Mouse (Mus musculus) hindbrain, embryonic 11.5 days (tissue): ENCODE results near the gene Etv6. TPM values are rescaled to one million over a fixed set of nuclear protein-coding genes. Genes with fewer than 3 reads are reported as not detected.

Experiments used
- ATAC-seq: fragments of 200-750 bp; cut with Nextera tagmentation; 2 replicates; pipeline ENCODE4 v1.8.0; 2017; ENCODE audit warnings: mild to moderate bottlenecking, moderate TSS enrichment, moderate library complexity; ENCODE audit not compliant: low FRiP score
- DNase-seq: peaks from one replicate; pipeline ENCODE4 v3.0.0-alpha.2; 2015; ENCODE audit warnings: low spot score
- H3K27ac ChIP-seq: fragments of 300-500 bp; sonication (generic); 2 replicates; pipeline ENCODE4 v1.5.1; 2014; ENCODE audit warnings: mild to moderate bottlenecking, low read depth, low read length
- H3K27me3 ChIP-seq: fragments of 300-500 bp; sonication (generic); 2 replicates; pipeline ENCODE4 v1.6.1; 2014; ENCODE audit warnings: mild to moderate bottlenecking, low read length, moderate library complexity, mixed read lengths; ENCODE audit not compliant: control insufficient read depth, insufficient read depth
- H3K36me3 ChIP-seq: fragments of 300-500 bp; sonication (generic); 2 replicates; pipeline ENCODE4 v1.6.1; 2014; ENCODE audit warnings: mild to moderate bottlenecking, low read length, moderate library complexity, mixed read lengths; ENCODE audit not compliant: control insufficient read depth, insufficient read depth
- H3K4me1 ChIP-seq: fragments of 300-500 bp; sonication (generic); replicated peaks from 2 replicates; pipeline ENCODE4 v1.6.1; 2014; ENCODE audit warnings: low read length, mixed read lengths; ENCODE audit not compliant: control insufficient read depth, insufficient read depth
- H3K4me2 ChIP-seq: fragments of 300-500 bp; sonication (generic); replicated peaks from 2 replicates; pipeline ENCODE4 v1.6.1; 2014; ENCODE audit warnings: mild to moderate bottlenecking, low read depth, low read length
- H3K4me3 ChIP-seq: fragments of 300-500 bp; sonication (generic); 2 replicates; pipeline ENCODE4 v1.5.1; 2014; ENCODE audit warnings: low read depth, low read length
- H3K9ac ChIP-seq: fragments of 300-500 bp; sonication (generic); 2 replicates; pipeline ENCODE4 v1.6.1; 2014; ENCODE audit warnings: low read depth, low read length
- H3K9me3 ChIP-seq: fragments of 300-500 bp; sonication (generic); 2 replicates; pipeline ENCODE4 v1.6.1; 2016; ENCODE audit warnings: low read length; ENCODE audit not compliant: control insufficient read depth
- WGBS: fragments of 180-500 bp; shearing (Covaris S2); extraction: QIAGEN DNeasy Blood & Tissue Kit; methylation state at CpG from one replicate; pipeline ENCODE4 v1.1.7; 2014; 5-methylcytosine and 5-hydroxymethylcytosine counted together
- polyA plus RNA-seq: library from polyadenylated mRNA; unstranded; fragments of >200 nt; fragmentation: Nextera tagmentation; extraction: Ambion mirVana; gene quantifications from 2 replicates; pipeline ENCODE4 v1.2.1, GENCODE M21; 2014

The Etv6 gene
- polyA plus RNA-seq, 1 experiment from 2014 or later, result 13.0 TPM

- Histone ChIP-seq H3K9me3 (no peaks in the 10 kb centered on the region), H3K36me3 (no peaks in the 10 kb centered on the region), H3K4me2 (no peak overlapping the region), H3K4me1 (no peaks in the 10 kb centered on the region), H3K27me3 (no peaks in the 10 kb centered on the region), H3K4me3 (no peak overlapping the region), H3K9ac (no peak overlapping the region), H3K27ac (no peak overlapping the region)
- ATAC-seq, result no peak
- 81% methylated on average over 6 of the region's 6 CpGs for WGBS
- DNase-seq, result no peak
Measured at GRCm38 (mm10) chr6:134020821-134021220, 14.7 kb upstream of the Etv6 start.

DNA sequence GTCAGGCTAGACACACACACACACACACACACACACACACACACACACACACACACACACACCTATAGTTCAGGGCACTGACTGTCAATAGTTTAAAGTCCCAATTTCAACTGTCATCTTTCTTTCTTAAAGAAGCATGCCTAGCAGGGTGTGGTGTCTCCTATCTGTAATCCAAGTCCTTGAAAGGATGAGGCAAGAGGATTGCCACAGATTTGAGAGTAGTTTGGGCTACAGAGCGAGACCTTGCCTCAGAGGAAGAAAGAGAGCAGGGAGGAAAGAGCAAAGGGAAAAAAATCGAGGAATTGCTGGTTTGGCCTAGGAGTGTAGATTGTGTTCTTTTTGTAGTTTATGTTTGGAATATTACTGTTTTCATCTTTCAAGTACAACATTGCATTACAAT is 9.2 kb upstream of the Etv6 start:
- Histone ChIP-seq H3K36me3 (no peaks in the 10 kb centered on the region), H3K27me3 (no peaks in the 10 kb centered on the region), H3K4me3 (no peak overlapping the region), H3K4me1 (no peaks in the 10 kb centered on the region), H3K4me2 (no peak overlapping the region), H3K9ac (no peak overlapping the region), H3K9me3 (no peaks in the 10 kb centered on the region), H3K27ac (no peak overlapping the region)
- ATAC-seq (no peak), DNase-seq (no peak)
- WGBS, result 98% methylated on average over 2 of the region's 2 CpGs

DNA sequence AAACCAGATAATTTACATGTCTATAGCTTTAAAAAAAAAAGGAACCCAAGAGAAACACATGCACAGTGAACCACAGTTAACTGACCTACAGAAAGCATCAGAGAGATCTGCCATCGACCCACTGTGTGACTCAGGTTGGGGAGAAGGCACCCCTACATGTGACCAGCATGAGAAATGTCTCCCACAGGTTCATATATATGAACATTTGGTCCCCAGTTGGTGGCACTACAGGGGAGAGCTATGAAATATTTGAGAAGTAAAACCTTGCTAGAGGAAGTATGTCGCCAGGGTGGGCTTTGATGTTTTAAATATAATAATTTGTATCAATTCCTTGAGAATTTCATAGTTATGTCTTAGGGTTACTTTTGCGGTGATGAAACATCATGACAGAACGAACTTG is 8.5 kb upstream of the Etv6 start:
- Histone ChIP-seq H3K4me2 (no peak overlapping the region), H3K4me3 (no peak overlapping the region), H3K36me3 (no peaks in the 10 kb centered on the region), H3K27me3 (no peaks in the 10 kb centered on the region), H3K27ac (no peak overlapping the region), H3K9ac (no peak overlapping the region), H3K4me1 (no peaks in the 10 kb centered on the region), H3K9me3 (no peaks in the 10 kb centered on the region)
- ATAC-seq, result no peak
- 90% methylated on average over 4 of the region's 4 CpGs for WGBS
- no peak for DNase-seq

GRCm38 (mm10) chr6:134032451-134032850 is 3.0 kb upstream of the Etv6 start:
- WGBS, result 22% methylated on average over 7 of the region's 7 CpGs
- H3K9me3 ChIP-seq, result no peaks in the 10 kb centered on the region

GRCm38 (mm10) chr6:134034436-134034835 is 1.1 kb upstream of the Etv6 start:
- WGBS, result 2% methylated on average over 8 of the region's 8 CpGs
- Histone ChIP-seq H3K27ac (peak overlapping the region; percentile 100), H3K9ac (peak overlapping the region; percentile 100), H3K9me3 (no peaks in the 10 kb centered on the region), H3K36me3 (no peaks in the 10 kb centered on the region), H3K4me1 (peaks cover 6% of the 10 kb centered on the region), H3K4me2 (peak overlapping the region; percentile 79), H3K27me3 (no peaks in the 10 kb centered on the region), H3K4me3 (peak overlapping the region; percentile 48)
- ATAC-seq (peak; percentile 11; the same call in 1 of the 2 replicates), DNase-seq (no peak)

More at GRCm38 (mm10) chr6:134032451-134032850, 3.0 kb upstream of the Etv6 start:
- no peak overlapping the region for H3K27ac ChIP-seq
- no peaks in the 10 kb centered on the region for H3K27me3 ChIP-seq
- H3K4me3 ChIP-seq, result no peak overlapping the region
- DNase-seq (no peak), ATAC-seq (no peak)
- H3K4me1 ChIP-seq, result peaks cover 2% of the 10 kb centered on the region; the same call in 1 of the 2 replicates
- H3K4me2 ChIP-seq, result no peak overlapping the region
- no peak overlapping the region for H3K9ac ChIP-seq
- no peaks in the 10 kb centered on the region for H3K36me3 ChIP-seq

DNA sequence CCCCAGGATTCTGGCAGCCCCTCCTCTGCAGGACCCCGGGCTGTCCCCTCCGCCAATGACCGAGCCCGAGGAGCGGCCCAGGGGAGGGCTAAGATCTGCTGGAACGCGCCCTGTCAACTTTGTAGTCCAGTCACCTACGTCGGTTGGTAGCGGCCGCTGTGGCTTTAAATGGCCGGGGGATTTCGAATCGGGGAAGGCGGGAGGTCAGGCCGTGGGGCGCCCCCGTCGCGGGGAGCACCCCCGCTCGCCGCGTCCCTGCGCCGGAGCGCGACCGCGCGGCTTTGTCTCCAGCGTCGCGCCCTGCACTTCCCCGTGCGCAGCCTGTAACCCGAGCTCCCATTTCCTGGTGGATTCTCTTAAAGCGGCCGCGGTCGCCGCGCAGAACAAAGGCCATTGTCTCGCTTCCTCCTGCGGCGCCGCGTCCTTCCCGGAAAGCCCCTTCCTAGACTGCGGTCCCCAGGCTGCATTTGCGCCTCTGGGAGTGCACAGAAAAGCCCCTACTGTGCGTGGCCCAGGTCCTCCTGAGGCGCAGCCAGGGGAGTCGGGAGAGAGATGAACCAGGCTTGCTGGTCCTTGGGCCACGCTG is 503 bp upstream of the Etv6 start:
- DNase-seq (peak; percentile 90), ATAC-seq (peak; percentile 95)
- H3K9me3 ChIP-seq, result no peaks in the 10 kb centered on the region
- H3K4me3 ChIP-seq, result peak overlapping the region; percentile 48
- under 1% methylated on average over 49 of the region's 55 CpGs for WGBS
- no peaks in the 10 kb centered on the region for H3K27me3 ChIP-seq
- H3K4me1 ChIP-seq, result peaks cover 6% of the 10 kb centered on the region
- H3K4me2 ChIP-seq, result peak overlapping the region; percentile 79
- H3K9ac ChIP-seq, result peak overlapping the region; percentile 100
- H3K36me3 ChIP-seq, result no peaks in the 10 kb centered on the region
- peak overlapping the region; percentile 100 for H3K27ac ChIP-seq

GRCm38 (mm10) chr6:134036491-134036911 is 1.0 kb downstream of the Etv6 start:
- Histone ChIP-seq H3K9ac (peak overlapping the region; percentile 100), H3K36me3 (no peaks in the 10 kb centered on the region), H3K27me3 (no peaks in the 10 kb centered on the region), H3K9me3 (no peaks in the 10 kb centered on the region), H3K4me3 (peak overlapping the region; percentile 48), H3K4me2 (peak overlapping the region; percentile 79), H3K4me1 (peaks cover 6% of the 10 kb centered on the region), H3K27ac (peak overlapping the region; percentile 100)
- WGBS, result 2% methylated on average over 8 of the region's 8 CpGs
- DNase-seq (no peak), ATAC-seq (0 out of 2 replicates have a peak, but pooled peaks have one; percentile 7)

DNA sequence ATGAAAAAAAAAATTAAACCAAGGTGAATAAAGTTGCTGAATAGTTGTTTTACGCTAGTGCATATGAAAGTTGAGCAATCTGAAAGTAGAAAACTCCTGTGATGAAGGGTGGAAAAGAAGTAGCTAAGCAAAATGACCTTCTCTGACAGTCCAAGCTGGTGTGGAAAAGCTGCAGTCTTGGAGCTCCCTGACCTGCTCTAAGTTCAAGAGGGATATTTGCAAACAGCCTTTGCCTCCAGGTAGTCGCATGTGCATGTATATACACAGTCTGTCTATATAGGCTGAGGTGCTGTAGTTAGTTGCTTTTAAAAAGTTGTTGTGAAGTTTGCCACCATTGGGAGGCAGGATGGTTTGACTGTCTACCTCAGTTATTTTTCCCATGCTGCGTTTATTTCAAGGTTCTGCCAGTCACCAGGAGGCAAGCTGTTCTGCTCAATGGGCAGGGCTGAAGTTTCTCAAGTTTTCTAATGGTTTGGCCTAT is 1.5 kb downstream of the Etv6 start:
- Histone ChIP-seq H3K9ac (peak overlapping the region; percentile 31; the same call in 1 of the 2 replicates), H3K36me3 (no peaks in the 10 kb centered on the region), H3K4me2 (peak overlapping the region; percentile 79), H3K27ac (no peak overlapping the region), H3K4me3 (peak overlapping the region; percentile 48), H3K4me1 (peaks cover 6% of the 10 kb centered on the region), H3K9me3 (no peaks in the 10 kb centered on the region), H3K27me3 (no peaks in the 10 kb centered on the region)
- ATAC-seq (no peak), DNase-seq (peak; percentile 15)
- WGBS, result 16% methylated on average over 3 of the region's 3 CpGs

GRCm38 (mm10) chr6:134037960-134038359 is 2.5 kb downstream of the Etv6 start:
- Histone ChIP-seq H3K4me3 (no peak overlapping the region), H3K4me1 (peaks cover 6% of the 10 kb centered on the region), H3K4me2 (peak overlapping the region; percentile 79), H3K27ac (no peak overlapping the region), H3K27me3 (no peaks in the 10 kb centered on the region), H3K36me3 (no peaks in the 10 kb centered on the region), H3K9ac (no peak overlapping the region), H3K9me3 (no peaks in the 10 kb centered on the region)
- ATAC-seq (no peak), DNase-seq (peak; percentile 32)
- WGBS, result 22% methylated on average over 10 of the region's 10 CpGs
